Mouse (Mus musculus) left cerebral cortex, adult 2 months (tissue): Measurements from ENCODE around the gene Piezo1. TPM values are rescaled to one million over a fixed set of nuclear protein-coding genes. Genes with fewer than 3 reads are reported as not detected.

Experiments
- DNase-seq, 2 experiments: peaks; one replicate each; pipeline ENCODE4 v3.0.0; 2021 to 2022; ENCODE audit warnings: low spot score in 2 of 2, mixed read lengths in 1 of 2; ENCODE audit errors: extremely low spot score in 1 of 2
- H3K27ac ChIP-seq: fragments of 200-600 bp; 2 replicates; pipeline ENCODE4 v1.8.1; 2022
- H3K4me3 ChIP-seq: fragments of 200-600 bp; 2 replicates; pipeline ENCODE4 v1.8.1; 2022
- CTCF ChIP-seq: fragments of 200-600 bp; IDR thresholded peaks from 2 replicates; pipeline ENCODE4 v1.8.1; 2022; ENCODE audit warnings: antibody characterized with exemption, mild to moderate bottlenecking, moderate library complexity
- intact Hi-C: fragments of 180-260 bp; cut with DNase I; formaldehyde crosslinking; loops from one replicate; pipeline ENCODE4 v1.15.1; 2025
- total RNA-seq, 2 experiments: library from RNA; stranded (reverse); gene quantifications; 2 replicates each; pipeline ENCODE4 v1.2.3; 2021

Piezo1 gene
- total RNA-seq, 2 experiments from 2014 or later: 6.8 to 7.7 TPM

GRCm38 (mm10) chr8:122550995-122551264 is 199 bp downstream of the Piezo1 start:
- Histone ChIP-seq H3K27ac (peak overlapping the region; percentile 34; the same call in 1 of the 2 replicates), H3K4me3 (peak overlapping the region; percentile 52)
- TF ChIP-seq CTCF: no peak

GRCm38 (mm10) chr8:122550234-122550994 is 715 bp downstream of the Piezo1 start:
- Histone ChIP-seq H3K27ac (peak overlapping the region; percentile 34; the same call in 1 of the 2 replicates), H3K4me3 (peak overlapping the region; percentile 52)
- TF ChIP-seq CTCF: no peak
- DNase-seq: no peak
- intact Hi-C loops: no loop called here

More at GRCm38 (mm10) chr8:122550995-122551264, 199 bp downstream of the Piezo1 start:
- no peak for DNase-seq
- intact Hi-C loops: loop anchor here (1.0 kb wide), 1 partner anchor 50 kb away; no protein-coding TSS in a partner anchor

- DNase-seq: no peak
- intact Hi-C loops: no loop called here
- H3K4me3 ChIP-seq: no peak overlapping the region
- TF ChIP-seq CTCF: no peak
- H3K27ac ChIP-seq: no peak overlapping the region
Observed at GRCm38 (mm10) chr8:122548891-122549439, 2.2 kb downstream of the Piezo1 start.

- TF ChIP-seq CTCF: no peak
- Histone ChIP-seq H3K4me3 (no peak overlapping the region), H3K27ac (no peak overlapping the region)
- no peak for DNase-seq
- intact Hi-C loops: no loop called here
Observed at GRCm38 (mm10) chr8:122548331-122548730, 2.8 kb downstream of the Piezo1 start.

- intact Hi-C loops: no loop called here
- Histone ChIP-seq H3K4me3 (no peak overlapping the region), H3K27ac (no peak overlapping the region)
- no peak for DNase-seq
- TF ChIP-seq CTCF: no peak
Observed at GRCm38 (mm10) chr8:122547815-122548214, 3.3 kb downstream of the Piezo1 start.

- DNase-seq: no peak
- no peak for TF ChIP-seq CTCF
- intact Hi-C loops: no loop called here
Observed at GRCm38 (mm10) chr8:122546811-122547453, 4.2 kb downstream of the Piezo1 start.

GRCm38 (mm10) chr8:122546066-122546755 is 4.9 kb downstream of the Piezo1 start:
- no peak for DNase-seq
- intact Hi-C loops: no loop called here
- no peak overlapping the region for H3K4me3 ChIP-seq
- H3K27ac ChIP-seq: no peak overlapping the region
- no peak for TF ChIP-seq CTCF

More at GRCm38 (mm10) chr8:122546811-122547453, 4.2 kb downstream of the Piezo1 start:
- Histone ChIP-seq H3K4me3 (no peak overlapping the region), H3K27ac (no peak overlapping the region)

- DNase-seq: no peak
- intact Hi-C loops: no loop called here
- no peak overlapping the region for H3K27ac ChIP-seq
- H3K4me3 ChIP-seq: no peak overlapping the region
- TF ChIP-seq CTCF: no peak
Observed at GRCm38 (mm10) chr8:122544138-122544537, 7.0 kb downstream of the Piezo1 start.

GRCm38 (mm10) chr8:122538310-122539076 is 12.6 kb downstream of the Piezo1 start:
- Histone ChIP-seq H3K4me3 (no peak overlapping the region), H3K27ac (no peak overlapping the region)
- intact Hi-C loops: no loop called here
- no peak for TF ChIP-seq CTCF
- DNase-seq: no peak

- no peak for TF ChIP-seq CTCF
- no peak for DNase-seq
- Histone ChIP-seq H3K4me3 (no peak overlapping the region), H3K27ac (no peak overlapping the region)
- intact Hi-C loops: no loop called here
Observed at GRCm38 (mm10) chr8:122537812-122538211, 13.3 kb downstream of the Piezo1 start.

GRCm38 (mm10) chr8:122537033-122537432 is 14.1 kb downstream of the Piezo1 start:
- DNase-seq: no peak
- intact Hi-C loops: no loop called here
- Histone ChIP-seq H3K4me3 (no peak overlapping the region), H3K27ac (no peak overlapping the region)
- no peak for TF ChIP-seq CTCF

- TF ChIP-seq CTCF: no peak
- H3K27ac ChIP-seq: no peak overlapping the region
- intact Hi-C loops: no loop called here
- H3K4me3 ChIP-seq: no peak overlapping the region
- no peak for DNase-seq
Observed at GRCm38 (mm10) chr8:122531312-122531711, 19.8 kb downstream of the Piezo1 start.
